Mouse (Mus musculus): ENCODE measurements around the gene Kifc5b. TPM values are rescaled to one million over a fixed set of nuclear protein-coding genes. Genes with fewer than 3 reads are reported as not detected.

Kifc5b gene
- total and polyA plus RNA-seq, 2 experiments from 2014 or later = 1.5 to 3.3 TPM

GRCm38 (mm10) chr17:26959815-26960214 lies 42.9 kb downstream of the Kifc5b start:
- peaks cover 95% of the 10 kb centered on the region for H3K36me3 ChIP-seq (ENCODE audit: insufficient read depth)
- H3K4me1 ChIP-seq (ENCODE audit: insufficient read depth) = no peaks in the 10 kb centered on the region
- H3K9me3 ChIP-seq (ENCODE audit: low read length) = no peaks in the 10 kb centered on the region
- DNase-seq (no peak), ATAC-seq (no peak)
- no peak overlapping the region for H3K9ac ChIP-seq
- no peak for TF ChIP-seq CTCF (IDR thresholded peaks at IDR 0.05; ENCODE audit: low read depth)
- no peak overlapping the region for H3K4me2 ChIP-seq (ENCODE audit: low read depth)
- no peak overlapping the region for H3K27ac ChIP-seq (ENCODE audit: low read depth, low read length)
- 93% methylated on average over 4 of the region's 4 CpGs for WGBS
- no peak overlapping the region for H3K4me3 ChIP-seq (ENCODE audit: low read depth, low read length)
- no peaks in the 10 kb centered on the region for H3K27me3 ChIP-seq (ENCODE audit: insufficient read depth, low read length)

GRCm38 (mm10) chr17:26961572-26962240 lies 44.8 kb downstream of the Kifc5b start:
- Histone ChIP-seq H3K27ac (ENCODE audit: low read depth, low read length) (no peak overlapping the region), H3K36me3 (ENCODE audit: insufficient read depth) (peaks cover 95% of the 10 kb centered on the region), H3K9me3 (ENCODE audit: low read length) (no peaks in the 10 kb centered on the region), H3K9ac (no peak overlapping the region), H3K4me1 (ENCODE audit: insufficient read depth) (no peaks in the 10 kb centered on the region), H3K27me3 (ENCODE audit: insufficient read depth, low read length) (no peaks in the 10 kb centered on the region), H3K4me2 (ENCODE audit: low read depth) (no peak overlapping the region), H3K4me3 (ENCODE audit: low read depth, low read length) (no peak overlapping the region)
- WGBS = 90% methylated on average over 21 of the region's 21 CpGs
- no peak for TF ChIP-seq CTCF (IDR thresholded peaks at IDR 0.05; ENCODE audit: low read depth)
- DNase-seq (no peak), ATAC-seq (no peak)

DNA sequence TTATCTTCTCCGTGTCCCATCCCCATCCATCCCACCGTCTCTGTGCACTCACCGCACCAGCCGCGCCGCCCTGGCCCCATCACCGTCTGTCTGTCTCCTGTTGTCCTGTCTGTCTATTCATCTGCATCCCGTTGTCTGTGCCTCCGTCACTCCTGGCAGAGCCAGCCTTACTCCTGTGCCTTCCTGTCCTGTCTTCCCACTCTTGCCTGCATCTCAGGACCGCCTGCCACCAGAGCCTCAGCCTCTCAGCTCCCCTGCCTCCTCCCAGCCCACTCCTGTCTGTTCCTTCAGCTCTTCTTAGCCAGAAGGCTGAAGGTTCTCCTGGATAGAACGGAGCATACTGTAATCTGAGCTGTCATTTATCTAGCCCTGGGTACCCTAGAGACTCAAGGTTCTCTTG lies 50.1 kb downstream of the Kifc5b start:
- no peaks in the 10 kb centered on the region for H3K9me3 ChIP-seq (ENCODE audit: low read length)
- no peak for TF ChIP-seq CTCF (IDR thresholded peaks at IDR 0.05; ENCODE audit: low read depth)
- H3K9ac ChIP-seq = no peak overlapping the region
- ATAC-seq = no peak
- no peak overlapping the region for H3K27ac ChIP-seq (ENCODE audit: low read depth, low read length)
- H3K27me3 ChIP-seq (ENCODE audit: insufficient read depth, low read length) = no peaks in the 10 kb centered on the region
- H3K4me3 ChIP-seq (ENCODE audit: low read depth, low read length) = no peak overlapping the region
- no peaks in the 10 kb centered on the region for H3K4me1 ChIP-seq (ENCODE audit: insufficient read depth)
- H3K36me3 ChIP-seq (ENCODE audit: insufficient read depth) = peaks cover 80% of the 10 kb centered on the region
- no peak overlapping the region for H3K4me2 ChIP-seq (ENCODE audit: low read depth)
- DNase-seq = no peak
- 92% methylated on average over 11 of the region's 11 CpGs for WGBS

GRCm38 (mm10) chr17:26967477-26967876 lies 50.6 kb downstream of the Kifc5b start:
- no peaks in the 10 kb centered on the region for H3K27me3 ChIP-seq (ENCODE audit: insufficient read depth, low read length)
- no peak overlapping the region for H3K4me3 ChIP-seq (ENCODE audit: low read depth, low read length)
- TF ChIP-seq CTCF (IDR thresholded peaks at IDR 0.05; ENCODE audit: low read depth) = no peak
- H3K4me2 ChIP-seq (ENCODE audit: low read depth) = no peak overlapping the region
- no peaks in the 10 kb centered on the region for H3K9me3 ChIP-seq (ENCODE audit: low read length)
- H3K9ac ChIP-seq = no peak overlapping the region
- ATAC-seq = no peak
- no peaks in the 10 kb centered on the region for H3K4me1 ChIP-seq (ENCODE audit: insufficient read depth)
- WGBS = 89% methylated on average over 6 of the region's 6 CpGs
- H3K27ac ChIP-seq (ENCODE audit: low read depth, low read length) = no peak overlapping the region
- peaks cover 75% of the 10 kb centered on the region for H3K36me3 ChIP-seq (ENCODE audit: insufficient read depth)
- no peak for DNase-seq

- Histone ChIP-seq H3K36me3 (ENCODE audit: insufficient read depth) (peaks cover 68% of the 10 kb centered on the region), H3K4me2 (ENCODE audit: low read depth) (no peak overlapping the region), H3K9ac (no peak overlapping the region), H3K4me3 (ENCODE audit: low read depth, low read length) (no peak overlapping the region), H3K27ac (ENCODE audit: low read depth, low read length) (no peak overlapping the region), H3K9me3 (ENCODE audit: low read length) (no peaks in the 10 kb centered on the region), H3K27me3 (ENCODE audit: insufficient read depth, low read length) (no peaks in the 10 kb centered on the region), H3K4me1 (ENCODE audit: insufficient read depth) (no peaks in the 10 kb centered on the region)
- TF ChIP-seq CTCF (IDR thresholded peaks at IDR 0.05; ENCODE audit: low read depth) = no peak
- no peak for DNase-seq
- ATAC-seq = no peak
- WGBS = 81% methylated on average over 6 of the region's 6 CpGs
Observed at GRCm38 (mm10) chr17:26968200-26968611, 51.3 kb downstream of the Kifc5b start.

- Histone ChIP-seq H3K4me2 (ENCODE audit: low read depth) (no peak overlapping the region), H3K9me3 (ENCODE audit: low read length) (no peaks in the 10 kb centered on the region), H3K9ac (no peak overlapping the region), H3K27ac (ENCODE audit: low read depth, low read length) (no peak overlapping the region), H3K4me1 (ENCODE audit: insufficient read depth) (no peaks in the 10 kb centered on the region), H3K27me3 (ENCODE audit: insufficient read depth, low read length) (no peaks in the 10 kb centered on the region), H3K36me3 (ENCODE audit: insufficient read depth) (peaks cover 62% of the 10 kb centered on the region), H3K4me3 (ENCODE audit: low read depth, low read length) (no peak overlapping the region)
- DNase-seq (no peak), ATAC-seq (no peak)
- WGBS = 89% methylated on average over 6 of the region's 6 CpGs
- TF ChIP-seq CTCF (IDR thresholded peaks at IDR 0.05; ENCODE audit: low read depth) = no peak
Observed at GRCm38 (mm10) chr17:26969257-26969656, 52.4 kb downstream of the Kifc5b start.

DNA sequence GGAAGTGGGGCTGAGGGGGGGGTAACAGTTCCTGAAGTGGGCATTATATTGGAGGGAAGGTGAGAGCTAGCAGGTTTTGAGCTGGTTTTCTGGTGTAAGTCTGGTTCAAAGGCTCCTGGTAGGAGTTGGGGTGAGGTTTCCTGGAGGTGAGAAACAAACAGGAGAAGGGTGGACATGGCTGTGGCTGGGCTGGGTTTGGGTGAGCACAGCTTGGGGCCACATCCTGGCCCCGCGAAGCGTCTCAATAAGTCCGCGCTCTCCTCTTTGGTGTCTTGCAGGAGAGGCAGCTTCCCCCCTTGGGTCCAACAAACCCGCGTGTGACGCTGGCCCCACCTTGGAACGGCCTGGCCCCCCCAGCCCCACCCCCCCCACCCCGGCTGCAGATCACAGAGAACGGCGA lies 53.3 kb downstream of the Kifc5b start:
- ATAC-seq (no peak), DNase-seq (no peak)
- 80% methylated on average over 9 of the region's 12 CpGs for WGBS

More for the DNA sequence above, 53.3 kb downstream of the Kifc5b start:
- Histone ChIP-seq H3K9ac (no peak overlapping the region), H3K27ac (ENCODE audit: low read depth, low read length) (no peak overlapping the region), H3K4me3 (ENCODE audit: low read depth, low read length) (no peak overlapping the region), H3K36me3 (ENCODE audit: insufficient read depth) (peaks cover 58% of the 10 kb centered on the region), H3K4me2 (ENCODE audit: low read depth) (no peak overlapping the region), H3K9me3 (ENCODE audit: low read length) (no peaks in the 10 kb centered on the region), H3K4me1 (ENCODE audit: insufficient read depth) (no peaks in the 10 kb centered on the region), H3K27me3 (ENCODE audit: insufficient read depth, low read length) (no peaks in the 10 kb centered on the region)
- TF ChIP-seq CTCF (IDR thresholded peaks at IDR 0.05; ENCODE audit: low read depth) = no peak

Data from forebrain, postnatal 0 days (tissue).